ENCODE assay signal across 29 mouse cellular contexts in the genomic region with DNA sequence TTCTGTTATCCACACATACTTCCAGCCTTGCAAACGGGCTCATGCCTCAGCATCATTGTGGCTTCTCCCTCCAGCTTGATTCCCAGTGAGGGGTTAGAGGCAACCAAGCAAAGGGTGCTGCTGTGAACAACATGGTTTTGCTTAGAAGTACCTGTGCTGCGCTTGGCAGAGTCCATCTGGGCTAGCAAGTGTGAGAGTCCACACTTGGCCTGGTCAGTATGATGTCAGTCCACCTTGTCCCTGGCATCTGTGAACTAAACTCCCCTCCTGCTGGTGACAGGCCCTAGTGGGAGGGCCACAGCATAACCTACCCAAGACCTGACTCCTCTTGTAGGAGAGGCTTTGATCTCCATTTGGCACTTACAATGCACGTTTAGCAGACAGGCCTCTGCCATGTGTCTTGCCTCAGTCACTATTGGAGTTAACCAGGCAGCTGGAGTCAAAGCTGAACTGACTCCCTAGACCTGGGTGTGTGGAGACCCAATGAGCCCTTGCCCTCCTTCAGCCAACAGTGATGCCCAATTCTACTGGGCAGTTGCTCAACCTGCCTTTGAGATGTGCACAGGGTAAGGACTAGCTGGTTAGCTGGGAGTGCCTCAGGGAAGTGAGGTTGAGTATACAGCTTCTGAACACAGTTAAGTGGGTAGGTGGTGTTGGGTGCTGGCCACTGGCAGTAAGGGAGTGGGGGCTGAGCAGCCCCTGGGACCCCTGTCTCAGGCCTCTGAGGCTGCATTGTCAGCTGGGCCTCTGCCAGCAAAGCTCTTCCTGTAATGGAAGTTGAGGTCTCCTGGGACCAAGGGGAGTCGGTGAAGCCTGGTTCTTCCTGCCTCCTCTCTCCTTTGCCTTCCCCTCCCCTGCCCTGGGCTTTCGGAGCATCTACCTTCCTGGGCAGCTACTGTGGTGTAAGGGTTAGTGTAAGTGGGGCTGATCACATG. TPM values are rescaled to one million over a fixed set of nuclear protein-coding genes. Genes with fewer than 3 reads are reported as not detected.
DNase-seq lines count a peak whose midpoint lies in the region; ATAC-seq lines count a peak whose summit lies in the region.
"Had no signal": no experiment of that assay in that cellular context is flagged by ENCODE, and none has a peak within 500 bp of the region (broad histone marks: within the 10 kb centered on the region; RNA-seq: fewer than 3 reads in every experiment).

No protein-coding gene starts in this region.

- 65% methylated on average over 5 of the region's 5 CpGs for WGBS in heart, embryonic 11.5 days (ENCODE audit: insufficient replicate concordance)
- WGBS in neural tube, embryonic 15.5 days = 69% methylated on average over 5 of the region's 5 CpGs

- no peaks in the 10 kb centered on the region for H3K9me3 ChIP-seq in heart, embryonic 11.5 days (replicated peaks; ENCODE audit: control insufficient read depth, low read length)
- no peaks in the 10 kb centered on the region for H3K9me3 ChIP-seq in neural tube, embryonic 15.5 days (replicated peaks)
- H3K9me3 ChIP-seq: embryonic facial prominence, embryonic 12.5 days; heart, embryonic 12.5 days; limb, embryonic 10.5 days; limb, embryonic 15.5 days; liver, embryonic 13.5 days; megakaryocyte, embryonic 14.5 days; midbrain, embryonic 12.5 days had no signal

- no peaks in the 10 kb centered on the region for H3K36me3 ChIP-seq in heart, embryonic 11.5 days (ENCODE audit: control insufficient read depth, insufficient read depth, low read length)
- no peaks in the 10 kb centered on the region for H3K36me3 ChIP-seq in neural tube, embryonic 15.5 days
- H3K36me3 ChIP-seq: embryonic facial prominence, embryonic 12.5 days; midbrain, embryonic 12.5 days had no signal

- peaks cover 19% of the 10 kb centered on the region for H3K4me1 ChIP-seq in heart, embryonic 11.5 days (ENCODE audit: control insufficient read depth, insufficient read depth, low read length)
- peaks cover 49% of the 10 kb centered on the region for H3K4me1 ChIP-seq in neural tube, embryonic 15.5 days

- H3K4me2 ChIP-seq in heart, embryonic 11.5 days = no peak overlapping the region
- peak overlapping the region; percentile 80 for H3K4me2 ChIP-seq in neural tube, embryonic 15.5 days
- H3K4me2 ChIP-seq: embryonic facial prominence, embryonic 12.5 days; heart, embryonic 12.5 days; limb, embryonic 15.5 days; liver, embryonic 13.5 days; midbrain, embryonic 12.5 days had no signal

- no peak overlapping the region for H3K9ac ChIP-seq in heart, embryonic 11.5 days (ENCODE audit: low read depth, low read length)
- H3K9ac ChIP-seq in neural tube, embryonic 15.5 days (replicated peaks) = no peak overlapping the region; the same call in 1 of the 2 replicates
- H3K9ac ChIP-seq: embryonic facial prominence, embryonic 12.5 days; heart, embryonic 12.5 days; limb, embryonic 15.5 days; liver, embryonic 13.5 days; midbrain, embryonic 12.5 days had no signal

- no peak overlapping the region for H3K27ac ChIP-seq in heart, embryonic 11.5 days (ENCODE audit: low read depth, low read length)
- H3K27ac ChIP-seq in neural tube, embryonic 15.5 days (replicated peaks) = no peak overlapping the region
- H3K27ac ChIP-seq: embryonic facial prominence, embryonic 12.5 days; limb, embryonic 10.5 days; limb, embryonic 15.5 days; liver, embryonic 13.5 days; midbrain, embryonic 12.5 days had no signal

- ATAC-seq in heart, embryonic 11.5 days (replicated peaks; ENCODE audit: insufficient number of reproducible peaks, low FRiP score, low TSS enrichment) = no peak
- no peak for ATAC-seq in neural tube, embryonic 15.5 days (ENCODE audit: low FRiP score)
- ATAC-seq: forebrain, embryonic 14.5 days; lung, postnatal 0 days had no signal

- DNase-seq in cerebellum, adult 11-12 months = peak; percentile 76
- DNase-seq in cerebellum, postnatal 4 days (ENCODE audit: low spot score in 2 of 2) = no peak
- DNase-seq in heart, adult 11 months = peak; percentile 96
- peak; percentile 48 for DNase-seq in kidney, postnatal 10 days
- no peak for DNase-seq in kidney, adult 9 months
- DNase-seq in layer of hippocampus, adult 18-20 months (ENCODE audit: low spot score in 2 of 2) = no peak
- DNase-seq: adrenal gland, adult 8-10 months; embryo, embryonic 11 days; gastrocnemius, postnatal 25 days; heart, adult 18-20 months; heart, postnatal 4 days; kidney, adult 18-20 months; layer of hippocampus, adult 9-11 months; liver, embryonic 13.5 days; lung, adult 18-20 months; lung, postnatal 4 days; right cerebral cortex, postnatal 14 days; thymus, postnatal 4 days had no signal

- no peak overlapping the region for H3K4me3 ChIP-seq in heart, embryonic 11.5 days (ENCODE audit: low read depth, low read length)
- H3K4me3 ChIP-seq in neural tube, embryonic 15.5 days (replicated peaks) = no peak overlapping the region
- H3K4me3 ChIP-seq: embryonic facial prominence, embryonic 12.5 days; heart, embryonic 12.5 days; limb, embryonic 10.5 days; limb, embryonic 15.5 days; liver, embryonic 13.5 days; megakaryocyte, embryonic 14.5 days; midbrain, embryonic 12.5 days had no signal

- peaks cover 17% of the 10 kb centered on the region for H3K27me3 ChIP-seq in heart, embryonic 11.5 days (ENCODE audit: control insufficient read depth, insufficient read depth, low read length)
- H3K27me3 ChIP-seq in neural tube, embryonic 15.5 days (replicated peaks) = 0 out of 2 replicates have a peak, but pooled peaks cover 7% of the 10 kb centered on the region
- H3K27me3 ChIP-seq: CH12.LX; megakaryocyte, embryonic 14.5 days had no signal

RNA-seq across cellular contexts. Expression of a gene that starts 9.4 kb away (rescaled TPM):
- polyA plus RNA-seq in heart, embryonic 11.5 days (2014; fragmentation: Nextera tagmentation; extraction: Ambion mirVana) = 58.9 and 69.1 TPM in 2 replicates
- polyA plus RNA-seq in neural tube, embryonic 15.5 days (2015; fragmentation: Nextera tagmentation; extraction: Ambion mirVana) = 73.0 and 77.3 TPM in 2 replicates
- total RNA-seq in layer of hippocampus, adult 18-20 months (2021) = 10 to 100 TPM; 11.3 to 11.7 TPM

RNA-seq across cellular contexts. Expression of a gene that starts 9.5 kb away (rescaled TPM):
- polyA plus RNA-seq in heart, embryonic 11.5 days (2014; fragmentation: Nextera tagmentation; extraction: Ambion mirVana) = 71.5 and 72.9 TPM in 2 replicates
- 85.3 and 89.8 TPM in 2 replicates for polyA plus RNA-seq in neural tube, embryonic 15.5 days (2015; fragmentation: Nextera tagmentation; extraction: Ambion mirVana)
- 10 to 100 TPM; 39.2 to 42.8 TPM for total RNA-seq in layer of hippocampus, adult 18-20 months (2021)

RNA-seq across cellular contexts. Expression of a gene that starts 17.3 kb away (rescaled TPM):
- polyA plus RNA-seq in heart, embryonic 11.5 days (2014; fragmentation: Nextera tagmentation; extraction: Ambion mirVana) = 61.3 and 101 TPM in 2 replicates
- 23.7 and 25.1 TPM in 2 replicates for polyA plus RNA-seq in neural tube, embryonic 15.5 days (2015; fragmentation: Nextera tagmentation; extraction: Ambion mirVana)
- total RNA-seq in layer of hippocampus, adult 18-20 months (2021) = 10 to 100 TPM; 24.2 to 26.0 TPM

RNA-seq across cellular contexts. Expression of a gene that starts 23.6 kb away (rescaled TPM):
- 11.5 and 14.3 TPM in 2 replicates for polyA plus RNA-seq in heart, embryonic 11.5 days (2014; fragmentation: Nextera tagmentation; extraction: Ambion mirVana)
- 7.1 and 9.6 TPM in 2 replicates for polyA plus RNA-seq in neural tube, embryonic 15.5 days (2015; fragmentation: Nextera tagmentation; extraction: Ambion mirVana)
- total RNA-seq in layer of hippocampus, adult 18-20 months (2021) = 1 to 10 TPM; 3.3 TPM
- total RNA-seq: CH12.LX had no signal

RNA-seq across cellular contexts. Expression of a gene that starts 29.5 kb away (rescaled TPM):
- 28.7 and 35.3 TPM in 2 replicates for polyA plus RNA-seq in heart, embryonic 11.5 days (2014; fragmentation: Nextera tagmentation; extraction: Ambion mirVana)
- 17.2 and 25.7 TPM in 2 replicates for polyA plus RNA-seq in neural tube, embryonic 15.5 days (2015; fragmentation: Nextera tagmentation; extraction: Ambion mirVana)
- total RNA-seq in layer of hippocampus, adult 18-20 months (2021) = 10 to 100 TPM; 29.9 to 35.6 TPM

Comparison
In these comparisons a context has a peak if more than half of its experiments do, and no peak if none do; other contexts are left out.
1. DNase-seq: peak in cerebellum, adult 11-12 months (single experiment), heart, adult 11 months (single experiment) and kidney, postnatal 10 days (single experiment); none in cerebellum, postnatal 4 days (0 of 2), kidney, adult 9 months (single experiment) and layer of hippocampus, adult 18-20 months (0 of 2).